Mouse (Mus musculus): ENCODE results near the gene Rorc.

- TF ChIP-seq CTCF (IDR thresholded peaks at IDR 0.05; ENCODE audit: low read depth, low read length) (no peak), POLR2A (IDR thresholded peaks at IDR 0.05; ENCODE audit: insufficient read depth, low read length) (no peak), EP300 (IDR thresholded peaks at IDR 0.05; ENCODE audit: insufficient read depth, low read depth, low read length) (no peak)
These were observed 27.2 kb downstream of the Rorc start for GRCm38 (mm10) chr3:94399663-94400310.
